Mouse (Mus musculus): ENCODE measurements around the gene Islr.

- TF ChIP-seq POLR2A (IDR thresholded peaks at IDR 0.05; ENCODE audit: control insufficient read depth, low read depth, low read length) (no peak), CTCF (IDR thresholded peaks at IDR 0.05; ENCODE audit: control insufficient read depth, insufficient read depth, insufficient replicate concordance, low read depth, low read length) (no peak)
These were observed 2.8 kb downstream of the Islr start for GRCm38 (mm10) chr9:58201091-58201842.
